Mouse (Mus musculus): ENCODE measurements around the gene Zfp580. TPM values are rescaled to one million over a fixed set of nuclear protein-coding genes. Genes with fewer than 3 reads are reported as not detected.

Gene Zfp580
- polyA plus RNA-seq, 1 experiment from 2014 or later = 101 TPM

DNA sequence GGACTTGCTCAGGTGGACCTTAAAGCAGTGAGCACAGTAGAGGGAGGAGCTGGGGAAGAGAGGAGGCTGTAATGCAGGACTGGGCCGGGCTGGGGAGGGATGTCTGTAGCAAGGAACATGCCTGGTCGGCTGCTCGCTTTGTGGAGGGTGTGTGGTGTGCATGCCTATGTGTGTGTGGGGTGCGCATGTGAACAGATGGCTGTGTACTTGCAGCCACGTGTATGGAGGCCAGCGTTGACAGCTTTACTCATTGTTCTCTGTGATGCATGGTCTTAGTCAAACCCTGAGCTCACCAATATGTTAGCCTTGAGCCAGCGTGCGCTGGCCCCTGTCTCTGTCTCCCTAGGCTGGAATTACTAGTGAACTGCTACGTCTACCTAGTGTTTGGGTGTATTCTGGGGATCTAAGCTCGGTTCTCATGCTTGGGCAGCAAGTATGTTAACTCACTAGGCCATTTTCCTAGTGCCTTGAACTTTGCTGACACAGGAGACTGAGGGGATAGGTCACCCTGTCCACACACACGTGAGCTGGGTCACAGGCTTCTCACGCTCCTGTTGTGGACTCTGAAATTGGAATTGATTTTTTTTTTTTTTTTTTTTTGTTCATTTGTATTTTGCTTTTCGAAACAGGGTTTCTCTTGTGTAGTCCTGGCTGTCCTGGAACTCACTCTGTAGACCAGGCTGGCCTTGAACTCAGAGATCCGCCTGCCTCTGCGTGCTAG, 39.8 kb downstream of the Zfp580 start:
- no peak for ATAC-seq (ENCODE audit: low FRiP score)
- no peak overlapping the region for H3K9ac ChIP-seq (replicated peaks)
- 92% methylated on average over 15 of the region's 15 CpGs for WGBS

DNA sequence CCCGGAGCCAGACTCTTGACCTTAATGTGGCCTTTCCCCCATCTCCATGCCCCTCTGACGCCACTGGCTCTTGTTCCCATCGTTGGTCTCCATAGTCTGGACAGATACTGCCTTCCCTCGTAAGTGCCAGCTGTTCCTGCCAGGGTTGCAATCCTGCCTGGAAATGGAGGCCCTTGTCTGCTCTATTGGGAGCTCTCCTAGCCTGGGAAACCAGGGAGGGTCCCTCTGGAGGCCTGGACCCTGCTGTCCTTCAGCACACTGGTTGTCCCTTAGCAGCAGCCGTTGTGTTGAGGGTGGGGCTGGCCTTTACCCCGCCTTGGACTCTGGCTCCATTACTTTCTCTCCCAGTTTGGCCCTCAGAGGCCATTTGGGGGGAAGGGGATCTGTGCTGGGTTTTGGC, 41.0 kb downstream of the Zfp580 start:
- ATAC-seq (ENCODE audit: low FRiP score) = no peak
- Histone ChIP-seq H3K4me3 (replicated peaks) (no peak overlapping the region), H3K9ac (replicated peaks) (no peak overlapping the region), H3K36me3 (peaks cover 60% of the 10 kb centered on the region), H3K9me3 (replicated peaks) (no peaks in the 10 kb centered on the region), H3K4me2 (no peak overlapping the region), H3K4me1 (peaks cover 6% of the 10 kb centered on the region; the same call in 1 of the 2 replicates), H3K27ac (replicated peaks) (no peak overlapping the region), H3K27me3 (replicated peaks) (no peaks in the 10 kb centered on the region)
- 85% methylated on average over 6 of the region's 6 CpGs for WGBS

More for the DNA sequence above, 39.8 kb downstream of the Zfp580 start:
- peaks cover 50% of the 10 kb centered on the region for H3K36me3 ChIP-seq
- H3K27ac ChIP-seq (replicated peaks) = no peak overlapping the region
- H3K27me3 ChIP-seq (replicated peaks) = no peaks in the 10 kb centered on the region
- no peak overlapping the region for H3K4me2 ChIP-seq
- no peaks in the 10 kb centered on the region for H3K9me3 ChIP-seq (replicated peaks)
- H3K4me1 ChIP-seq = peaks cover 11% of the 10 kb centered on the region; the same call in 1 of the 2 replicates
- H3K4me3 ChIP-seq (replicated peaks) = no peak overlapping the region

GRCm38 (mm10) chr7:5092831-5093510, 41.6 kb downstream of the Zfp580 start:
- Histone ChIP-seq H3K27me3 (replicated peaks) (no peaks in the 10 kb centered on the region), H3K27ac (replicated peaks) (no peak overlapping the region), H3K9ac (replicated peaks) (no peak overlapping the region), H3K4me2 (no peak overlapping the region), H3K36me3 (peaks cover 66% of the 10 kb centered on the region), H3K9me3 (replicated peaks) (no peaks in the 10 kb centered on the region), H3K4me3 (replicated peaks) (no peak overlapping the region), H3K4me1 (peaks cover 1% of the 10 kb centered on the region; the same call in 1 of the 2 replicates)
- ATAC-seq (ENCODE audit: low FRiP score) = no peak
- WGBS = 93% methylated on average over 21 of the region's 21 CpGs

DNA sequence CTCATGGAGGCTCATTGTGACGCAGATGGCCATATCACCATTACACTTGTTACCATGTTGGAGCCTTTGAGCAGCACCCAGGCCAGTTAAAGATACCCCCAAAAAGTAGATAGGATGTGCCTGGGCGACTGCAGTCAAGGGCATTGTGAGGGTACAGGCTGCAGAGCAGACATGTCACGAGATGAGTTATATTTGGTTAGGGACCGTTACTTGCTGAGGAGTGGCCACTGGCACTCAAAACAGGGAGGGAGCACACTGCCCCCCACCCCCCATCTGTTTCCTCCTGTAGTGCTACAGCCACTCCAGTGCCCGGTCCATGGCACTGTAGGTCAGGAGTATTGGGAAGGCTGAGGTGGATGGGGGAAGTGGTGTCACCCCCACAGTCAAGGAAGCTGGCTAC, 47.4 kb downstream of the Zfp580 start:
- Histone ChIP-seq H3K4me1 (no peaks in the 10 kb centered on the region), H3K36me3 (peaks cover 50% of the 10 kb centered on the region), H3K4me2 (no peak overlapping the region), H3K4me3 (replicated peaks) (no peak overlapping the region), H3K9me3 (replicated peaks) (no peaks in the 10 kb centered on the region), H3K27me3 (replicated peaks) (no peaks in the 10 kb centered on the region), H3K9ac (replicated peaks) (no peak overlapping the region), H3K27ac (replicated peaks) (no peak overlapping the region)
- ATAC-seq (ENCODE audit: low FRiP score) = no peak
- 92% methylated on average over 5 of the region's 5 CpGs for WGBS

DNA sequence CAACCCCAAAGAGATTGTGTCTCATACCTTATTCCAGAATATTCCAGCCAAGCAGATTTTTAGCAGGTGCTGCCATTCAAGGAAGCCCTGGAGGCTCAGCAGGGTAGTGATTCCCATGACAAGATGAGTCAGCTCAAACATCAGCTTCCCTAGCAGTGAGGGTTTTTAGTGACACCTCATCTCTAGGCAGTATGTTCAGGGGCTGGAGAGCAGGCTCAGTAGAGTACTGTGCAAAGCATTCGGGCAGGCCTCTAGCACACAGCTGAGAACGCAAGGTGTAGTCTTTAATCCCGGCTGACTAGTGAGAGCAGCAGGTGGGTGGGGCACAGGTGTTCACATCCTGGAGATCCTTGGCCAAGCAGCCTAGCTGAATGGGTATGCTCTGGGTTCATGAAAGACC, 48.5 kb downstream of the Zfp580 start:
- no peak overlapping the region for H3K9ac ChIP-seq (replicated peaks)
- no peak overlapping the region for H3K4me3 ChIP-seq (replicated peaks)
- H3K27me3 ChIP-seq (replicated peaks) = no peaks in the 10 kb centered on the region
- WGBS = 87% methylated on average over 3 of the region's 3 CpGs
- no peak for ATAC-seq (ENCODE audit: low FRiP score)
- H3K36me3 ChIP-seq = peaks cover 41% of the 10 kb centered on the region
- H3K9me3 ChIP-seq (replicated peaks) = no peaks in the 10 kb centered on the region
- no peak overlapping the region for H3K4me2 ChIP-seq
- no peaks in the 10 kb centered on the region for H3K4me1 ChIP-seq
- no peak overlapping the region for H3K27ac ChIP-seq (replicated peaks)

- Histone ChIP-seq H3K27me3 (replicated peaks) (no peaks in the 10 kb centered on the region), H3K9me3 (replicated peaks) (no peaks in the 10 kb centered on the region), H3K27ac (replicated peaks) (no peak overlapping the region), H3K4me1 (no peaks in the 10 kb centered on the region), H3K4me3 (replicated peaks) (no peak overlapping the region), H3K9ac (replicated peaks) (no peak overlapping the region), H3K36me3 (peaks cover 28% of the 10 kb centered on the region), H3K4me2 (no peak overlapping the region)
- 90% methylated on average over 10 of the region's 10 CpGs for WGBS
- no peak for ATAC-seq (ENCODE audit: low FRiP score)
These were observed 49.8 kb downstream of the Zfp580 start for GRCm38 (mm10) chr7:5101066-5101663.

DNA sequence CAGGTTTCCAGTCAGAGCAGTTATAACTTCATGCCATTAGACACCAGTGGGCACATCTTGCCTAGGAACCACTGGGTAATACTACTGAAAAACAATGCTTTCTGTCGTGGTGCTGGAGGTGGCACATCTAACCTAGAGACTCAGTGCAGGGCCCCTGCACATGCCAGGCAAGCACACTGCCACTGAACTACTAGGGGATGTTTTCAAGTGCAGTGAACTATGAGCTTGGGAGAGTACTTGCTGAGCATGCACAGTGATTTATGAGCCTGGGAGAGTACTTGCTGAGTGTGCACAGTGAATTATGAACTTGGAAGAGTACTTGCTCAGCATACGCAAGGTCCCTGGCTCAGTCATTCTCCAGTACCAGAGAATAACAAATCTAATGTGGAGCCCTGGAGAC, 51.2 kb downstream of the Zfp580 start:
- Histone ChIP-seq H3K4me1 (no peaks in the 10 kb centered on the region), H3K4me2 (no peak overlapping the region), H3K27ac (replicated peaks) (no peak overlapping the region), H3K36me3 (peaks cover 16% of the 10 kb centered on the region), H3K27me3 (replicated peaks) (no peaks in the 10 kb centered on the region), H3K9me3 (replicated peaks) (no peaks in the 10 kb centered on the region), H3K4me3 (replicated peaks) (no peak overlapping the region), H3K9ac (replicated peaks) (no peak overlapping the region)
- ATAC-seq (ENCODE audit: low FRiP score) = no peak
- WGBS = 79% methylated on average over 2 of the region's 2 CpGs

Other genes with a start within 250 kb of the Zfp580 start
- gene Ube2s, start 238.9 kb upstream of the Zfp580 start, polyA plus RNA-seq (2015; fragmentation: Nextera tagmentation; extraction: Ambion mirVana) = 252 and 275 TPM in 2 replicates
- gene Shisa7, start 206.8 kb upstream of the Zfp580 start, polyA plus RNA-seq (2015; fragmentation: Nextera tagmentation; extraction: Ambion mirVana) = 10.6 and 11.3 TPM in 2 replicates
- 3.7 and 5.9 TPM in 2 replicates for gene Isoc2b, start 181.3 kb upstream of the Zfp580 start, polyA plus RNA-seq (2015; fragmentation: Nextera tagmentation; extraction: Ambion mirVana)
- gene Isoc2a, start 174.4 kb upstream of the Zfp580 start, polyA plus RNA-seq (2015; fragmentation: Nextera tagmentation; extraction: Ambion mirVana) = 0.51 and 0.79 TPM in 2 replicates
- 0.23 and 0.37 TPM in 2 replicates for gene Gm36210, start 145.0 kb upstream of the Zfp580 start, polyA plus RNA-seq (2015; fragmentation: Nextera tagmentation; extraction: Ambion mirVana)
- gene Zfp628, start 136.3 kb upstream of the Zfp580 start, polyA plus RNA-seq (2015; fragmentation: Nextera tagmentation; extraction: Ambion mirVana) = 3.1 and 4.0 TPM in 2 replicates
- gene Nat14, start 129.5 kb upstream of the Zfp580 start, polyA plus RNA-seq (2015; fragmentation: Nextera tagmentation; extraction: Ambion mirVana) = 30.8 and 36.3 TPM in 2 replicates
- gene Ssc5d, start 125.8 kb upstream of the Zfp580 start, polyA plus RNA-seq (2015; fragmentation: Nextera tagmentation; extraction: Ambion mirVana) = 1.00 and 1.8 TPM in 2 replicates
- gene Sbk2, start 87.1 kb upstream of the Zfp580 start, polyA plus RNA-seq (2015; fragmentation: Nextera tagmentation; extraction: Ambion mirVana) = 0.14 TPM in 1 of 2 replicates, not detected in the other
- gene Sbk3, start 80.4 kb upstream of the Zfp580 start, polyA plus RNA-seq (2015; fragmentation: Nextera tagmentation; extraction: Ambion mirVana) = 0.32 and 0.35 TPM in 2 replicates
- gene Zfp579, start 55.4 kb upstream of the Zfp580 start, polyA plus RNA-seq (2015; fragmentation: Nextera tagmentation; extraction: Ambion mirVana) = 49.6 and 57.0 TPM in 2 replicates
- 7.3 and 9.9 TPM in 2 replicates for gene Zfp524, start 37.1 kb upstream of the Zfp580 start, polyA plus RNA-seq (2015; fragmentation: Nextera tagmentation; extraction: Ambion mirVana)
- 37.0 TPM in 2 replicates for gene Fiz1, start 36.8 kb upstream of the Zfp580 start, polyA plus RNA-seq (2015; fragmentation: Nextera tagmentation; extraction: Ambion mirVana)
- gene Gm44973, start 36.0 kb upstream of the Zfp580 start, polyA plus RNA-seq (2015; fragmentation: Nextera tagmentation; extraction: Ambion mirVana) = 0.15 and 1.4 TPM in 2 replicates
- gene Zfp865, start 31.2 kb upstream of the Zfp580 start, polyA plus RNA-seq (2015; fragmentation: Nextera tagmentation; extraction: Ambion mirVana) = 6.4 and 7.0 TPM in 2 replicates
- gene Ccdc106, start 31.0 kb upstream of the Zfp580 start, polyA plus RNA-seq (2015; fragmentation: Nextera tagmentation; extraction: Ambion mirVana) = 60.0 and 75.7 TPM in 2 replicates
- gene 4632433K11Rik, start 17.4 kb upstream of the Zfp580 start, polyA plus RNA-seq (2015; fragmentation: Nextera tagmentation; extraction: Ambion mirVana) = not detected in 2 replicates
- 7.7 and 9.0 TPM in 2 replicates for gene Zfp784, start 13.1 kb upstream of the Zfp580 start, polyA plus RNA-seq (2015; fragmentation: Nextera tagmentation; extraction: Ambion mirVana)
- gene U2af2, start 10.6 kb downstream of the Zfp580 start, polyA plus RNA-seq (2015; fragmentation: Nextera tagmentation; extraction: Ambion mirVana) = 94.2 and 105 TPM in 2 replicates
- 92.5 and 105 TPM in 2 replicates for gene Epn1, start 28.7 kb downstream of the Zfp580 start, polyA plus RNA-seq (2015; fragmentation: Nextera tagmentation; extraction: Ambion mirVana)
- not detected in 2 replicates for gene Rfpl4, start 65.4 kb downstream of the Zfp580 start, polyA plus RNA-seq (2015; fragmentation: Nextera tagmentation; extraction: Ambion mirVana)
- 0.47 and 0.60 TPM in 2 replicates for gene Rasl2-9, start 74.4 kb downstream of the Zfp580 start, polyA plus RNA-seq (2015; fragmentation: Nextera tagmentation; extraction: Ambion mirVana)
- gene Vmn1r55, start 98.1 kb downstream of the Zfp580 start, polyA plus RNA-seq (2015; fragmentation: Nextera tagmentation; extraction: Ambion mirVana) = 0.05 and 0.13 TPM in 2 replicates
- gene Vmn1r56, start 145.2 kb downstream of the Zfp580 start, polyA plus RNA-seq (2015; fragmentation: Nextera tagmentation; extraction: Ambion mirVana) = not detected in 2 replicates
- gene Vmn1r57, start 167.0 kb downstream of the Zfp580 start, polyA plus RNA-seq (2015; fragmentation: Nextera tagmentation; extraction: Ambion mirVana) = not detected in 2 replicates